Mouse (Mus musculus) lung, adult 2 months (tissue): ENCODE measurements around the gene Dnah6. TPM values are rescaled to one million over a fixed set of nuclear protein-coding genes. Genes with fewer than 3 reads are reported as not detected.

ENCODE experiments used
- DNase-seq: peaks from one replicate; pipeline ENCODE4 v3.0.0; 2022
- H3K4me1 ChIP-seq: fragments of 200-500 bp; 2 replicates; pipeline ENCODE4 v1.6.1; 2011; ENCODE audit warnings: low read length; ENCODE audit not compliant: control insufficient read depth, insufficient read depth
- H3K4me3 ChIP-seq: fragments of 200-500 bp; replicated peaks from 2 replicates; pipeline ENCODE3; 2011; ENCODE audit warnings: low read depth, mild to moderate bottlenecking, control low read depth, low read length; ENCODE audit errors: extremely low read depth
- CTCF ChIP-seq: fragments of 200-500 bp; IDR thresholded peaks from 2 replicates; pipeline ENCODE4 v1.5.1; 2011; ENCODE audit warnings: mild to moderate bottlenecking, low read length, control low read depth; ENCODE audit not compliant: insufficient read depth
- POLR2A ChIP-seq: fragments of 200-500 bp; IDR thresholded peaks from 2 replicates; pipeline ENCODE4 v1.6.1; 2011; ENCODE audit warnings: low read depth, mild to moderate bottlenecking, control low read depth, low read length, borderline replicate concordance; ENCODE audit errors: extremely low read depth
- WGBS: fragments of 180-500 bp; shearing (Covaris S2); methylation state at CpG from one replicate; pipeline ENCODE4 v1.1.7; 2018; 5-methylcytosine and 5-hydroxymethylcytosine counted together
- polyA plus RNA-seq: library from polyadenylated mRNA; depleted of rRNA; stranded (reverse); fragments of >200 nt; gene quantifications from 2 replicates; pipeline ENCODE4 v1.2.3, GENCODE M21; 2012

The Dnah6 gene
- polyA plus RNA-seq, 1 experiment, result 3.5 TPM

- TF ChIP-seq POLR2A (no peak), CTCF (no peak)
- no peak for DNase-seq
- H3K4me3 ChIP-seq, result no peak overlapping the region
- peaks cover 5% of the 10 kb centered on the region; the same call in 1 of the 2 replicates for H3K4me1 ChIP-seq
- WGBS, result 65% methylated on average over 5 of the region's 5 CpGs
Measured at GRCm38 (mm10) chr6:72993688-72994082, 227.8 kb downstream of the Dnah6 start.

- Histone ChIP-seq H3K4me1 (peaks cover 5% of the 10 kb centered on the region; the same call in 1 of the 2 replicates), H3K4me3 (no peak overlapping the region)
- DNase-seq, result no peak
- 54% methylated on average over 8 of the region's 8 CpGs for WGBS
- TF ChIP-seq POLR2A, result no peak
- no peak for TF ChIP-seq CTCF
Measured at GRCm38 (mm10) chr6:72993054-72993687, 228.3 kb downstream of the Dnah6 start.

GRCm38 (mm10) chr6:72990206-72990605 lies 231.2 kb downstream of the Dnah6 start:
- Histone ChIP-seq H3K4me1 (peaks cover 5% of the 10 kb centered on the region; the same call in 1 of the 2 replicates), H3K4me3 (no peak overlapping the region)
- WGBS, result 60% methylated on average over 5 of the region's 5 CpGs
- no peak for DNase-seq
- TF ChIP-seq POLR2A, result no peak
- TF ChIP-seq CTCF, result no peak

GRCm38 (mm10) chr6:72989028-72989736 lies 232.3 kb downstream of the Dnah6 start:
- Histone ChIP-seq H3K4me3 (no peak overlapping the region), H3K4me1 (peaks cover 5% of the 10 kb centered on the region; the same call in 1 of the 2 replicates)
- 36% methylated on average over 7 of the region's 7 CpGs for WGBS
- no peak for DNase-seq
- TF ChIP-seq POLR2A (no peak), CTCF (no peak)

GRCm38 (mm10) chr6:72982506-72982905 lies 238.9 kb downstream of the Dnah6 start:
- DNase-seq, result no peak
- peaks cover 2% of the 10 kb centered on the region; the same call in 1 of the 2 replicates for H3K4me1 ChIP-seq
- 85% methylated on average over 4 of the region's 4 CpGs for WGBS
- TF ChIP-seq CTCF (no peak), POLR2A (no peak)
- H3K4me3 ChIP-seq, result no peak overlapping the region

- 31% methylated on average over 6 of the region's 6 CpGs for WGBS
- no peak for DNase-seq
- TF ChIP-seq CTCF, result no peak
- no peak for TF ChIP-seq POLR2A
- no peak overlapping the region for H3K4me3 ChIP-seq
- H3K4me1 ChIP-seq, result peaks cover 2% of the 10 kb centered on the region; the same call in 1 of the 2 replicates
Measured at GRCm38 (mm10) chr6:72981851-72982250, 239.6 kb downstream of the Dnah6 start.

GRCm38 (mm10) chr6:72981124-72981651 lies 240.3 kb downstream of the Dnah6 start:
- WGBS, result 29% methylated on average over 9 of the region's 9 CpGs
- no peak for TF ChIP-seq CTCF
- TF ChIP-seq POLR2A, result no peak
- no peak for DNase-seq
- peaks cover 2% of the 10 kb centered on the region; the same call in 1 of the 2 replicates for H3K4me1 ChIP-seq
- H3K4me3 ChIP-seq, result no peak overlapping the region

GRCm38 (mm10) chr6:72976866-72977265 lies 244.6 kb downstream of the Dnah6 start:
- no peak overlapping the region for H3K4me3 ChIP-seq
- 73% methylated on average over 2 of the region's 2 CpGs for WGBS
- DNase-seq, result no peak
- no peak for TF ChIP-seq CTCF
- TF ChIP-seq POLR2A, result no peak
- H3K4me1 ChIP-seq, result no peaks in the 10 kb centered on the region; the same call in 1 of the 2 replicates

- no peak overlapping the region for H3K4me3 ChIP-seq
- 69% methylated on average over 3 of the region's 3 CpGs for WGBS
- no peak for DNase-seq
- H3K4me1 ChIP-seq, result no peaks in the 10 kb centered on the region
- TF ChIP-seq CTCF (no peak), POLR2A (no peak)
Measured at GRCm38 (mm10) chr6:72971074-72971473, 250.4 kb downstream of the Dnah6 start.
